ENCODE assay signal across 8 mouse cellular contexts in genomic region chr1:60409928-60410817, GRCm38 (mm10). TPM values are rescaled to one million over a fixed set of nuclear protein-coding genes. Genes with fewer than 3 reads are reported as not detected.
DNase-seq lines count a peak whose midpoint lies in the region; ATAC-seq and TF ChIP-seq lines count a peak whose summit lies in the region.

No protein-coding gene starts in this region.

- peak overlapping the region; percentile 84 for H3K27ac ChIP-seq in liver, embryonic 12.5 days

- peak overlapping the region; percentile 75 for H3K4me3 ChIP-seq in C2C12 (ENCODE audit: insufficient read depth, poor library complexity, severe bottlenecking)
- peak overlapping the region; percentile 90 for H3K4me3 ChIP-seq in liver, embryonic 12.5 days

- H3K79me3 ChIP-seq in C2C12 (ENCODE audit: low read depth) = peaks cover 26% of the 10 kb centered on the region

- DNase-seq in NIH3T3 (ENCODE audit: low read depth) = peak; percentile 57
- peak; percentile 55 to 65 for DNase-seq in cerebellum, postnatal 36 days
- peak; percentile 20 for DNase-seq in kidney, adult 9 months
- peak; percentile 46 for DNase-seq in naive thymus-derived CD4-positive, alpha-beta T cell, adult 2 months (ENCODE audit: low read depth)
- DNase-seq in thymus, postnatal 36 days = peak; percentile 52 to 61

- peak overlapping the region; percentile 97 for H3K4me2 ChIP-seq in liver, embryonic 12.5 days

- H3K9ac ChIP-seq in liver, embryonic 12.5 days = peak overlapping the region; percentile 90

- no peaks in the 10 kb centered on the region for H3K9me3 ChIP-seq in liver, embryonic 12.5 days (replicated peaks)

- H3K4me1 ChIP-seq in liver, embryonic 12.5 days = peaks cover 31% of the 10 kb centered on the region

- H3K79me2 ChIP-seq in C2C12 (ENCODE audit: control insufficient read depth, insufficient read depth) = peaks cover 47% of the 10 kb centered on the region

- peak; percentile 57 for ATAC-seq in granulocyte monocyte progenitor cell, adult 5-6 weeks (replicated peaks; ENCODE audit: poor library complexity, severe bottlenecking)
- ATAC-seq in liver, embryonic 12.5 days = peak; percentile 63

- no peaks in the 10 kb centered on the region for H3K36me3 ChIP-seq in C2C12 (ENCODE audit: control insufficient read depth, insufficient read depth)
- H3K36me3 ChIP-seq in liver, embryonic 12.5 days = no peaks in the 10 kb centered on the region

- H3K27me3 ChIP-seq in C2C12 (ENCODE audit: control insufficient read depth, insufficient read depth, insufficient read length) = no peaks in the 10 kb centered on the region
- no peaks in the 10 kb centered on the region for H3K27me3 ChIP-seq in liver, embryonic 12.5 days (replicated peaks)

- 3% methylated on average over 44 of the region's 54 CpGs for WGBS in liver, embryonic 12.5 days (ENCODE audit: insufficient replicate concordance)

- TF ChIP-seq CTCF in C2C12 (IDR thresholded peaks at IDR 0.05; ENCODE audit: control insufficient read depth, insufficient read depth, insufficient read length) = no peak

- peak overlapping the region; percentile 72 for H3ac ChIP-seq in C2C12 (ENCODE audit: control insufficient read depth, insufficient read length, low read depth)

TF ChIP-seq in C2C12, 6 proteins besides CTCF, POLR2A, EP300 and RAD21:
- TF ChIP-seq FOSL1 (IDR thresholded peaks at IDR 0.05; ENCODE audit: insufficient read depth, low read length, poor library complexity, severe bottlenecking) (no peak), CEBPB (IDR thresholded peaks at IDR 0.05; ENCODE audit: low read depth) (no peak), MYOG (IDR thresholded peaks at IDR 0.05; ENCODE audit: control insufficient read depth, extremely low read depth, insufficient read length) (no peak), USF1 (IDR thresholded peaks at IDR 0.05; ENCODE audit: low read depth) (no peak), MAX (IDR thresholded peaks at IDR 0.05) (no peak), MYOD1 (IDR thresholded peaks at IDR 0.05; ENCODE audit: control insufficient read depth, insufficient read length, low read depth) (no peak)

RNA-seq across cellular contexts. Expression of gene Abi2, which starts 0.8 kb away (rescaled TPM):
- polyA plus RNA-seq in C2C12 (2012; fragmentation: generic; extraction: Trizol) = 4.8 TPM
- 18.6 and 22.6 TPM in 2 replicates for total RNA-seq in granulocyte monocyte progenitor cell, adult 5-6 weeks (2014; fragmentation: Nextera tagmentation)
- total RNA-seq in granulocyte monocyte progenitor cell, adult 5-6 weeks (2017) = 11.3 and 17.6 TPM in 2 replicates
- 8.5 and 9.9 TPM in 2 replicates for polyA plus RNA-seq in liver, embryonic 12.5 days (2016; fragmentation: Nextera tagmentation; extraction: Ambion mirVana)

Comparison
In these comparisons a context has a peak if more than half of its experiments do, and no peak if none do; other contexts are left out.
1. Peak in every context shown above with its lines: DNase-seq, ATAC-seq, H3K4me3 ChIP-seq and H3K27ac ChIP-seq.